Mouse (Mus musculus) kidney, adult 2 months (tissue): ENCODE measurements around the gene Atpif1. TPM values are rescaled to one million over a fixed set of nuclear protein-coding genes. Genes with fewer than 3 reads are reported as not detected.
"Not testable (repeated sequence)": the region's sequence is repeated elsewhere in the genome, so short reads cannot be mapped to it uniquely, and the experiment has no call there.

Source experiments
- DNase-seq: peaks from one replicate; pipeline ENCODE4 v3.0.0; 2021
- H3K27ac ChIP-seq: fragments of 200-500 bp; 2 replicates; pipeline ENCODE4 v1.5.1; 2012; ENCODE audit warnings: low read depth, low read length, control low read depth, inconsistent platforms; ENCODE audit not compliant: insufficient read depth
- H3K27me3 ChIP-seq: fragments of 200-500 bp; replicated peaks from 2 replicates; pipeline ENCODE4 v1.6.1; 2012; ENCODE audit warnings: mild to moderate bottlenecking, moderate library complexity, low read length, inconsistent platforms; ENCODE audit not compliant: control insufficient read depth, insufficient read depth
- H3K36me3 ChIP-seq: fragments of 200-500 bp; 2 replicates; pipeline ENCODE4 v1.6.1; 2012; ENCODE audit warnings: mild to moderate bottlenecking, moderate library complexity, low read length, inconsistent platforms; ENCODE audit not compliant: control insufficient read depth, insufficient read depth
- H3K4me1 ChIP-seq: fragments of 200-500 bp; 2 replicates; pipeline ENCODE4 v1.6.1; 2011; ENCODE audit warnings: low read length; ENCODE audit not compliant: control insufficient read depth, insufficient read depth
- H3K4me3 ChIP-seq: fragments of 200-500 bp; 2 replicates; pipeline ENCODE4 v1.5.1; 2011; ENCODE audit warnings: mild to moderate bottlenecking, low read depth, low read length, control low read depth; ENCODE audit not compliant: insufficient read depth
- CTCF ChIP-seq: fragments of 200-500 bp; conservative IDR thresholded peaks from 2 replicates; pipeline ENCODE4 v1.5.1; 2011; ENCODE audit warnings: low read depth, mild to moderate bottlenecking, control low read depth, low read length, moderate library complexity, mixed read lengths; ENCODE audit not compliant: insufficient read depth, insufficient read length
- POLR2A ChIP-seq: fragments of 200-500 bp; IDR thresholded peaks from one replicate; pipeline ENCODE4 v1.6.1; 2011; ENCODE audit warnings: low read depth, low read length, control low read depth
- WGBS: fragments of 180-500 bp; shearing (Covaris S2); methylation state at CpG from one replicate; pipeline ENCODE4 v1.1.7; 2018; 5-methylcytosine and 5-hydroxymethylcytosine counted together
- polyA plus RNA-seq: library from polyadenylated mRNA; depleted of rRNA; stranded (reverse); fragments of >200 nt; gene quantifications from 2 replicates; pipeline ENCODE4 v1.2.3, GENCODE M21; 2012

The Atpif1 gene
- polyA plus RNA-seq, 1 experiment = 485 TPM

- no peak overlapping the region for H3K4me3 ChIP-seq
- H3K36me3 ChIP-seq = no peaks in the 10 kb centered on the region
- 87% methylated on average over 8 of the region's 8 CpGs for WGBS
- H3K27me3 ChIP-seq = no peaks in the 10 kb centered on the region
- no peak for DNase-seq
- H3K27ac ChIP-seq = no peak overlapping the region; the same call in 1 of the 2 replicates
- TF ChIP-seq POLR2A = no peak
- no peak for TF ChIP-seq CTCF
- H3K4me1 ChIP-seq = peaks cover 14% of the 10 kb centered on the region; the same call in 1 of the 2 replicates
Measured at GRCm38 (mm10) chr4:132491057-132491456, 42.4 kb downstream of the Atpif1 start.

GRCm38 (mm10) chr4:132490273-132491010 is 43.0 kb downstream of the Atpif1 start:
- WGBS = 92% methylated on average over 15 of the region's 15 CpGs
- TF ChIP-seq CTCF (no peak), POLR2A (no peak)
- Histone ChIP-seq H3K27ac (no peak overlapping the region), H3K4me3 (no peak overlapping the region), H3K36me3 (no peaks in the 10 kb centered on the region), H3K27me3 (no peaks in the 10 kb centered on the region), H3K4me1 (peaks cover 14% of the 10 kb centered on the region; the same call in 1 of the 2 replicates)
- DNase-seq = no peak

GRCm38 (mm10) chr4:132488976-132489375 is 44.5 kb downstream of the Atpif1 start:
- TF ChIP-seq CTCF (no peak), POLR2A (no peak)

GRCm38 (mm10) chr4:132488521-132488920 is 44.9 kb downstream of the Atpif1 start:
- Histone ChIP-seq H3K36me3 (no peaks in the 10 kb centered on the region), H3K4me3 (no peak overlapping the region), H3K27ac (peak overlapping the region; percentile 92), H3K4me1 (peaks cover 14% of the 10 kb centered on the region; the same call in 1 of the 2 replicates), H3K27me3 (no peaks in the 10 kb centered on the region)
- no peak for TF ChIP-seq CTCF
- TF ChIP-seq POLR2A = no peak
- DNase-seq = peak; percentile 63
- WGBS = 24% methylated on average over 3 of the region's 3 CpGs

More at GRCm38 (mm10) chr4:132488976-132489375, 44.5 kb downstream of the Atpif1 start:
- Histone ChIP-seq H3K36me3 (no peaks in the 10 kb centered on the region), H3K27ac (peak overlapping the region; percentile 92), H3K4me3 (no peak overlapping the region), H3K4me1 (peaks cover 14% of the 10 kb centered on the region; the same call in 1 of the 2 replicates), H3K27me3 (no peaks in the 10 kb centered on the region)
- DNase-seq = no peak
- WGBS = 68% methylated on average over 6 of the region's 6 CpGs

- WGBS = 52% methylated on average over 5 of the region's 5 CpGs
- Histone ChIP-seq H3K27ac (peak overlapping the region; percentile 51; the same call in 1 of the 2 replicates), H3K27me3 (no peaks in the 10 kb centered on the region), H3K4me3 (no peak overlapping the region), H3K36me3 (no peaks in the 10 kb centered on the region), H3K4me1 (peaks cover 11% of the 10 kb centered on the region; the same call in 1 of the 2 replicates)
- DNase-seq = peak; percentile 87
- no peak for TF ChIP-seq POLR2A
- TF ChIP-seq CTCF = no peak
Measured at GRCm38 (mm10) chr4:132484820-132485219, 48.6 kb downstream of the Atpif1 start.

GRCm38 (mm10) chr4:132484231-132484630 is 49.2 kb downstream of the Atpif1 start:
- H3K27ac ChIP-seq = peak overlapping the region; percentile 32; the same call in 1 of the 2 replicates
- no peak for TF ChIP-seq CTCF
- no peaks in the 10 kb centered on the region for H3K36me3 ChIP-seq
- H3K4me1 ChIP-seq = peaks cover 11% of the 10 kb centered on the region; the same call in 1 of the 2 replicates
- H3K27me3 ChIP-seq = no peaks in the 10 kb centered on the region
- WGBS = 67% methylated on average over 4 of the region's 4 CpGs
- H3K4me3 ChIP-seq = no peak overlapping the region
- DNase-seq = no peak

- no peaks in the 10 kb centered on the region for H3K36me3 ChIP-seq
- H3K4me3 ChIP-seq = no peak overlapping the region
- H3K27ac ChIP-seq = peak overlapping the region; percentile 74; the same call in 1 of the 2 replicates
- 44% methylated on average over 13 of the region's 13 CpGs for WGBS
- peaks cover 7% of the 10 kb centered on the region; the same call in 1 of the 2 replicates for H3K4me1 ChIP-seq
- DNase-seq = peak; percentile 95
- no peak for TF ChIP-seq POLR2A
- TF ChIP-seq CTCF = no peak
- H3K27me3 ChIP-seq = no peaks in the 10 kb centered on the region
Measured at GRCm38 (mm10) chr4:132482956-132483608, 50.4 kb downstream of the Atpif1 start.

GRCm38 (mm10) chr4:132482104-132482503 is 51.4 kb downstream of the Atpif1 start:
- H3K36me3 ChIP-seq, H3K27ac ChIP-seq, H3K27me3 ChIP-seq, H3K4me3 ChIP-seq, DNase-seq, H3K4me1 ChIP-seq: not testable (repeated sequence)
- 68% methylated on average over 3 of the region's 3 CpGs for WGBS
